Mouse (Mus musculus) embryo, embryonic 11.5 days (tissue): Measurements from ENCODE around the gene Tas2r109.
"Not testable (repeated sequence)": the region's sequence is repeated elsewhere in the genome, so short reads cannot be mapped to it uniquely, and the experiment has no call there.

Experiments
- DNase-seq: peaks from one replicate; pipeline ENCODE4 v3.0.0-alpha.2; 2012; ENCODE audit warnings: low read depth, low spot score

The Tas2r109 gene

GRCm38 (mm10) chr6:132980865-132981264, at the start of gene Tas2r109:
Gene Tas2r109, minus strand, starts transcription at chr6:132980965.
- DNase-seq = no peak

GRCm38 (mm10) chr6:132957819-132958218, 22.9 kb downstream of the Tas2r109 start, which contains the start of gene Tas2r131:
Gene Tas2r131, minus strand, starts transcription at chr6:132957919.
- no peak for DNase-seq

DNA sequence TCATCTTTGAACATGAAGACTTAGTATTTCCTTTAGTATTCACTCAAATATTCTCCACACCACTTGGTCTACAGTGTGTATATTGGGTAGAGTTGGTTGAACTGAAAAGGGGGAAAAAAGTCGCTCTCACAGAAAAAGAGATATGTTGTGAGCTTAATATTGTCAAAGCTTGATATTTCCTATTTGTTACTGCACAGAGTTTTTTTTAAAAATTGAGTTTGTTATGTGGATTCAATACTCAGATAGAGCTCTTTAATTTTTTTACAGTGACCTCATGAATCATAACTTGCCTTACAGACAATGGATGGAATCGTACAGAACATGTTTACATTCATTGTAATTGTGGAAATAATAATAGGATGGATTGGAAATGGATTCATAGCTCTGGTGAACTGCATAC, 30.0 kb downstream of the Tas2r109 start, which contains the start of gene Tas2r129:
Tas2r129 (plus strand) TSS at position 301 of the 400 bp plus-strand sequence.
- no peak for DNase-seq

GRCm38 (mm10) chr6:132941376-132941775, 39.4 kb downstream of the Tas2r109 start:
- DNase-seq = not testable (repeated sequence)
